In genomic region chr2:145213587-145213986, GRCm38 (mm10) we compare ENCODE assay signal across 33 mouse cellular contexts.
"Had no signal": no experiment of that assay in that cellular context is flagged by ENCODE, and none has a peak within 500 bp of the region (broad histone marks: within the 10 kb centered on the region; RNA-seq: fewer than 3 reads in every experiment).

No protein-coding gene starts in this region.

- H3K4me3 ChIP-seq: limb, embryonic 10.5 days; limb, embryonic 12.5 days; limb, embryonic 13.5 days; limb, embryonic 15.5 days; liver, embryonic 12.5 days; liver, embryonic 13.5 days; liver, embryonic 15.5 days; lung, embryonic 15.5 days; midbrain, embryonic 10.5 days; midbrain, embryonic 12.5 days; midbrain, embryonic 13.5 days; midbrain, embryonic 15.5 days; myocyte; neural tube, embryonic 12.5 days; neural tube, embryonic 13.5 days had no signal

- H3K9me3 ChIP-seq: limb, embryonic 10.5 days; limb, embryonic 12.5 days; limb, embryonic 13.5 days; limb, embryonic 15.5 days; liver, embryonic 12.5 days; liver, embryonic 13.5 days; liver, embryonic 15.5 days; lung, embryonic 15.5 days; midbrain, embryonic 10.5 days; midbrain, embryonic 12.5 days; midbrain, embryonic 13.5 days; midbrain, embryonic 15.5 days; neural tube, embryonic 13.5 days had no signal

- H3K27me3 ChIP-seq: limb, embryonic 12.5 days; limb, embryonic 13.5 days; limb, embryonic 15.5 days; liver, embryonic 12.5 days; liver, embryonic 13.5 days; liver, embryonic 15.5 days; lung, embryonic 15.5 days; megakaryocyte, embryonic 14.5 days; midbrain, embryonic 12.5 days; midbrain, embryonic 13.5 days; midbrain, embryonic 15.5 days; neural tube, embryonic 12.5 days; neural tube, embryonic 13.5 days had no signal

- DNase-seq: left cerebral cortex, postnatal 4 days; liver; liver, embryonic 13.5 days; liver, postnatal 0 days; lung, adult 18-20 months; lung, adult 2 months; lung, embryonic 14.5 days; lung, postnatal 10 days; lung, postnatal 14 days; lung, postnatal 36 days; lung, postnatal 4 days; midbrain, embryonic 14.5 days had no signal

- H3K9ac ChIP-seq: limb, embryonic 12.5 days; limb, embryonic 13.5 days; limb, embryonic 15.5 days; liver, embryonic 12.5 days; liver, embryonic 13.5 days; liver, embryonic 14.5 days; liver, embryonic 15.5 days; liver, postnatal 0 days; lung, embryonic 14.5 days; lung, embryonic 15.5 days; midbrain, embryonic 12.5 days; midbrain, embryonic 13.5 days; midbrain, embryonic 15.5 days; neural tube, embryonic 12.5 days; neural tube, embryonic 13.5 days had no signal

- H3K4me2 ChIP-seq: limb, embryonic 12.5 days; limb, embryonic 13.5 days; limb, embryonic 15.5 days; liver, embryonic 11.5 days; liver, embryonic 12.5 days; liver, embryonic 13.5 days; liver, embryonic 15.5 days; lung, embryonic 14.5 days; lung, embryonic 15.5 days; midbrain, embryonic 11.5 days; midbrain, embryonic 12.5 days; midbrain, embryonic 13.5 days; midbrain, embryonic 15.5 days; neural tube, embryonic 12.5 days; neural tube, embryonic 13.5 days had no signal

- ATAC-seq: liver, embryonic 12.5 days; liver, postnatal 0 days; lung, postnatal 0 days; midbrain, embryonic 13.5 days; midbrain, embryonic 15.5 days; midbrain, embryonic 16.5 days had no signal

- H3K4me1 ChIP-seq: limb, embryonic 10.5 days; limb, embryonic 12.5 days; limb, embryonic 15.5 days; liver, embryonic 12.5 days; liver, embryonic 13.5 days; liver, embryonic 15.5 days; midbrain, embryonic 10.5 days; midbrain, embryonic 12.5 days; midbrain, embryonic 13.5 days; midbrain, embryonic 15.5 days; neural tube, embryonic 12.5 days; neural tube, embryonic 13.5 days had no signal

- H3K36me3 ChIP-seq: limb, embryonic 10.5 days; limb, embryonic 12.5 days; limb, embryonic 13.5 days; limb, embryonic 15.5 days; liver, embryonic 12.5 days; liver, embryonic 13.5 days; liver, embryonic 15.5 days; lung, embryonic 15.5 days; midbrain, embryonic 10.5 days; midbrain, embryonic 12.5 days; midbrain, embryonic 13.5 days; midbrain, embryonic 15.5 days; neural tube, embryonic 12.5 days; neural tube, embryonic 13.5 days had no signal

- H3K27ac ChIP-seq: limb, embryonic 10.5 days; limb, embryonic 12.5 days; limb, embryonic 13.5 days; limb, embryonic 15.5 days; liver, embryonic 12.5 days; liver, embryonic 13.5 days; liver, embryonic 14.5 days; liver, embryonic 15.5 days; lung, embryonic 15.5 days; macrophage; midbrain, embryonic 10.5 days; midbrain, embryonic 12.5 days; midbrain, embryonic 13.5 days; midbrain, embryonic 15.5 days; neural tube, embryonic 12.5 days; neural tube, embryonic 13.5 days had no signal
